In the genomic region with DNA sequence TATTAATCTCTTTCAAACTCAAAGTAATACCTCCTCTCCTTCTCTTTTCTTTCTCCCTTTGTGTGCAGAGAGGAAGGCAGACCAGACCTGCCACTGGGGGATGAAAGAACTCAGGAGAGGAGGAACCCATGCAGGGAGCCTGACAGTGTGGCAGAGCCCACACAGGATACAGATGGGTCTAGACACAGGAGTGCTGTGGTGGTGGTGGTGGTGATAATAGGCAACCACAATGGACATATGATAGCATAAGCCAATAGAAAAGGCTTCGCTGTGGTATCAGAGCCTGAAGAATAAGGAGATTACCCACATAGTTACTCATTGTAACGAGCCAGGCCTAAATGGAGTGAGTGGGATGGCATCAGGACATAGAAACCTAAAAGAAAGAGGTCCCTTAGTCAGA, we compare ENCODE assay signal across 24 mouse cellular contexts. TPM values are rescaled to one million over a fixed set of nuclear protein-coding genes. Genes with fewer than 3 reads are reported as not detected.
A peak's percentile ranks its signal among the peaks of the same experiment; 100 is the strongest.
DNase-seq lines count a peak whose midpoint lies in the region; ATAC-seq and TF ChIP-seq lines count a peak whose summit lies in the region.
"Had no signal": no experiment of that assay in that cellular context is flagged by ENCODE, and none has a peak within 500 bp of the region (broad histone marks: within the 10 kb centered on the region; RNA-seq: fewer than 3 reads in every experiment).

No protein-coding gene starts in this region.

- no peak overlapping the region for H3K9ac ChIP-seq in liver, postnatal 0 days (replicated peaks)
- H3K9ac ChIP-seq in liver, embryonic 12.5 days, result no peak overlapping the region
- no peak overlapping the region for H3K9ac ChIP-seq in forebrain, embryonic 11.5 days (ENCODE audit: low read length)
- H3K9ac ChIP-seq: embryonic facial prominence, embryonic 13.5 days; forebrain, embryonic 13.5 days; heart, embryonic 15.5 days; hindbrain, embryonic 15.5 days had no signal

- H3K27ac ChIP-seq in liver, postnatal 0 days (ENCODE audit: low read depth), result no peak overlapping the region
- no peak overlapping the region for H3K27ac ChIP-seq in liver, embryonic 12.5 days
- no peak overlapping the region for H3K27ac ChIP-seq in forebrain, embryonic 11.5 days (ENCODE audit: low read depth, low read length)
- H3K27ac ChIP-seq: embryonic facial prominence, embryonic 13.5 days; forebrain, embryonic 13.5 days; gastrocnemius, adult 2 months; heart, adult 2 months; heart, embryonic 15.5 days; hindbrain, embryonic 10.5 days; hindbrain, embryonic 15.5 days had no signal

- no peak overlapping the region for H3K4me2 ChIP-seq in liver, postnatal 0 days (ENCODE audit: low read depth, low read length)
- H3K4me2 ChIP-seq in liver, embryonic 12.5 days, result no peak overlapping the region
- H3K4me2 ChIP-seq in forebrain, embryonic 11.5 days (ENCODE audit: low read depth, low read length, severe bottlenecking), result no peak overlapping the region
- H3K4me2 ChIP-seq: embryonic facial prominence, embryonic 13.5 days; forebrain, embryonic 13.5 days; heart, embryonic 11.5 days; heart, embryonic 15.5 days; hindbrain, embryonic 15.5 days had no signal

- WGBS in liver, postnatal 0 days (ENCODE audit: insufficient replicate concordance), result 24% methylated on average over 2 of the region's 2 CpGs
- 29% methylated on average over 2 of the region's 2 CpGs for WGBS in liver, embryonic 12.5 days (ENCODE audit: insufficient replicate concordance)
- WGBS in forebrain, embryonic 11.5 days, result 70% methylated on average over 2 of the region's 2 CpGs

- no peak for TF ChIP-seq CTCF in liver, postnatal 0 days (IDR thresholded peaks at IDR 0.05; ENCODE audit: low read depth)

- H3K36me3 ChIP-seq in liver, postnatal 0 days (replicated peaks; ENCODE audit: insufficient read depth, low read length), result no peaks in the 10 kb centered on the region
- no peaks in the 10 kb centered on the region for H3K36me3 ChIP-seq in liver, embryonic 12.5 days
- no peaks in the 10 kb centered on the region for H3K36me3 ChIP-seq in forebrain, embryonic 11.5 days (ENCODE audit: control insufficient read depth, insufficient read depth, low read length)
- H3K36me3 ChIP-seq: embryonic facial prominence, embryonic 13.5 days; heart, embryonic 15.5 days; hindbrain, embryonic 10.5 days; hindbrain, embryonic 15.5 days had no signal

- ATAC-seq in liver, postnatal 0 days, result no peak
- ATAC-seq in liver, embryonic 12.5 days, result peak; percentile 70
- ATAC-seq in megakaryocyte, adult 5-6 weeks (ENCODE audit: poor library complexity, severe bottlenecking), result peak; percentile 54
- ATAC-seq in forebrain, embryonic 11.5 days (replicated peaks; ENCODE audit: low FRiP score), result no peak
- no peak for ATAC-seq in cerebellum, adult (ENCODE audit: insufficient number of reproducible peaks, low FRiP score, low TSS enrichment)
- ATAC-seq: forebrain, embryonic 13.5 days had no signal

- DNase-seq in liver, result peak; percentile 25
- no peak for DNase-seq in liver, postnatal 0 days
- DNase-seq in forebrain, embryonic 11.5 days (ENCODE audit: low spot score), result no peak
- no peak for DNase-seq in gastrocnemius, postnatal 14 days
- no peak for DNase-seq in adrenal gland, adult 2 months
- DNase-seq: adrenal gland, adult 8-10 months; adrenal gland, postnatal 36 days; cerebellum, adult 11 months; cerebellum, adult 8-10 months; cerebellum, postnatal 14 days; gastrocnemius, adult 2 months; heart, adult 2 months; heart, postnatal 14 days had no signal

- no peaks in the 10 kb centered on the region for H3K9me3 ChIP-seq in liver, postnatal 0 days (ENCODE audit: low read length)
- H3K9me3 ChIP-seq in liver, embryonic 12.5 days (replicated peaks), result no peaks in the 10 kb centered on the region
- H3K9me3 ChIP-seq in forebrain, embryonic 11.5 days (ENCODE audit: control insufficient read depth, low read length), result no peaks in the 10 kb centered on the region
- H3K9me3 ChIP-seq: embryonic facial prominence, embryonic 13.5 days; forebrain, embryonic 13.5 days; heart, embryonic 15.5 days; hindbrain, embryonic 10.5 days; hindbrain, embryonic 15.5 days had no signal

- intact Hi-C loops in gastrocnemius, postnatal 14 days (cut with DNase I; ENCODE audit: low total_unique reads), result no loop called here

- no peaks in the 10 kb centered on the region for H3K4me1 ChIP-seq in liver, postnatal 0 days (ENCODE audit: insufficient read depth)
- 0 out of 2 replicates have a peak, but pooled peaks cover 4% of the 10 kb centered on the region for H3K4me1 ChIP-seq in liver, embryonic 12.5 days
- H3K4me1 ChIP-seq in forebrain, embryonic 11.5 days (replicated peaks; ENCODE audit: control insufficient read depth, insufficient read depth, low read length), result no peaks in the 10 kb centered on the region
- H3K4me1 ChIP-seq: embryonic facial prominence, embryonic 13.5 days; forebrain, embryonic 13.5 days; heart, embryonic 15.5 days; hindbrain, embryonic 10.5 days; hindbrain, embryonic 15.5 days had no signal

- no peak overlapping the region for H3K4me3 ChIP-seq in liver, postnatal 0 days (ENCODE audit: low read depth, low read length)
- H3K4me3 ChIP-seq in liver, embryonic 12.5 days, result no peak overlapping the region
- no peak overlapping the region for H3K4me3 ChIP-seq in forebrain, embryonic 11.5 days (ENCODE audit: low read depth, low read length)
- H3K4me3 ChIP-seq: embryonic facial prominence, embryonic 13.5 days; forebrain, embryonic 13.5 days; gastrocnemius, adult 2 months; heart, adult 2 months; heart, embryonic 15.5 days; hindbrain, embryonic 10.5 days; hindbrain, embryonic 15.5 days had no signal

- TF ChIP-seq EP300 in liver, postnatal 0 days (IDR thresholded peaks at IDR 0.05; ENCODE audit: low read depth), result no peak

- H3K27me3 ChIP-seq in liver, postnatal 0 days (ENCODE audit: insufficient read depth, low read length), result no peaks in the 10 kb centered on the region
- H3K27me3 ChIP-seq in liver, embryonic 12.5 days (replicated peaks), result no peaks in the 10 kb centered on the region
- H3K27me3 ChIP-seq in forebrain, embryonic 11.5 days (ENCODE audit: control insufficient read depth, insufficient read depth, low read length), result no peaks in the 10 kb centered on the region
- H3K27me3 ChIP-seq: embryonic facial prominence, embryonic 13.5 days; forebrain, embryonic 13.5 days; heart, embryonic 15.5 days; hindbrain, embryonic 15.5 days had no signal

RNA-seq across cellular contexts. Expression of a gene that starts 23.3 kb away (rescaled TPM):
- polyA plus RNA-seq in liver, postnatal 0 days (2015; fragmentation: Nextera tagmentation; extraction: Ambion mirVana), result 0.64 and 0.68 TPM in 2 replicates
- 0.39 and 0.50 TPM in 2 replicates for polyA plus RNA-seq in liver, embryonic 12.5 days (2016; fragmentation: Nextera tagmentation; extraction: Ambion mirVana)
- total RNA-seq in megakaryocyte, adult 5-6 weeks (2015), result 7.2 and 8.8 TPM in 2 replicates
- 4.9 and 6.7 TPM in 2 replicates for total RNA-seq in megakaryocyte, adult 5-6 weeks (2017)
- polyA plus RNA-seq in forebrain, embryonic 11.5 days (2014; fragmentation: Nextera tagmentation; extraction: Ambion mirVana), result 0.13 and 0.15 TPM in 2 replicates
- total RNA-seq in gastrocnemius, postnatal 14 days (2021), result under 1 TPM; 0.18 to 0.27 TPM
- total RNA-seq in adrenal gland, adult 2 months (2021), result under 1 TPM; 0.69 TPM
- 0.97 and 1.1 TPM in 2 replicates for polyA plus RNA-seq in adrenal gland, adult 2 months (2012; rRNA removed)
- total RNA-seq: MEL had no signal
- polyA plus RNA-seq: C2C12; heart, embryonic 11.5 days had no signal

Comparison
In these comparisons a context has a peak if more than half of its experiments do, and no peak if none do; other contexts are left out.
1. ATAC-seq: peak in liver, embryonic 12.5 days (single experiment) and megakaryocyte, adult 5-6 weeks (single experiment); none in liver, postnatal 0 days (single experiment), forebrain, embryonic 11.5 days (single experiment) and cerebellum, adult (single experiment).